Mouse (Mus musculus) lung, postnatal 0 days (tissue): ENCODE results near the gene Gm14399. TPM values are rescaled to one million over a fixed set of nuclear protein-coding genes. Genes with fewer than 3 reads are reported as not detected.

ENCODE experiments used
- polyA plus RNA-seq: library from polyadenylated mRNA; unstranded; fragments of >200 nt; fragmentation: Nextera tagmentation; extraction: Ambion mirVana; gene quantifications from 2 replicates; pipeline ENCODE4 v1.2.1, GENCODE M21; 2015

Gm14399 gene
- polyA plus RNA-seq, 1 experiment from 2014 or later, result 4.1 TPM

Other genes starting within 250 kb of the Gm14399 start
- gene Gm14444, start 131.8 kb downstream of the Gm14399 start, polyA plus RNA-seq, result 0.14 TPM in 1 of 2 replicates, not detected in the other
- gene Gm14393, start 74.2 kb downstream of the Gm14399 start, polyA plus RNA-seq, result 1.5 and 1.6 TPM in 2 replicates
- gene Gm14443, start 33.9 kb upstream of the Gm14399 start, polyA plus RNA-seq, result 0.31 and 0.47 TPM in 2 replicates
- 4.2 and 5.3 TPM in 2 replicates for gene Gm14391, start 64.9 kb upstream of the Gm14399 start, polyA plus RNA-seq
- gene Gm14440, start 133.1 kb upstream of the Gm14399 start, polyA plus RNA-seq, result not detected in 2 replicates
- gene Gm4631, start 196.2 kb upstream of the Gm14399 start, polyA plus RNA-seq, result 6.9 and 9.7 TPM in 2 replicates
- 2.6 and 5.6 TPM in 2 replicates for gene Zfp968, start 230.4 kb upstream of the Gm14399 start, polyA plus RNA-seq